8 mouse cellular contexts compared by ENCODE assay signal in genomic region chr17:35438885-35439284, GRCm38 (mm10). TPM values are rescaled to one million over a fixed set of nuclear protein-coding genes. Genes with fewer than 3 reads are reported as not detected.
DNase-seq lines count a peak whose midpoint lies in the region; TF ChIP-seq lines count a peak whose summit lies in the region.
"Not testable (repeated sequence)": the region's sequence is repeated elsewhere in the genome, so short reads cannot be mapped to it uniquely, and the experiment has no call there.

TSS of gene H2-Q7 (plus strand) at chr17:35439155.

- TF ChIP-seq POLR2A in embryonic fibroblast, embryonic 13.5 days (IDR thresholded peaks at IDR 0.05; ENCODE audit: low read depth, low read length): not testable (repeated sequence)

- not testable (repeated sequence) for H3K4me1 ChIP-seq in embryonic fibroblast, embryonic 13.5 days (ENCODE audit: control insufficient read depth, insufficient read depth, low read length); heart, embryonic 10.5 days
- peaks cover 12% of the 10 kb centered on the region for H3K4me1 ChIP-seq in limb, embryonic 10.5 days
- H3K4me1 ChIP-seq in midbrain, embryonic 10.5 days: peaks cover 14% of the 10 kb centered on the region

- H3K27me3 ChIP-seq in heart, embryonic 10.5 days (ENCODE audit: insufficient read depth, poor library complexity, severe bottlenecking): peaks cover 54% of the 10 kb centered on the region
- peaks cover 22% of the 10 kb centered on the region for H3K27me3 ChIP-seq in limb, embryonic 10.5 days (ENCODE audit: low read depth, poor library complexity, severe bottlenecking)
- H3K27me3 ChIP-seq in midbrain, embryonic 10.5 days (ENCODE audit: low read depth, poor library complexity, severe bottlenecking): peaks cover 35% of the 10 kb centered on the region

- H3K4me3 ChIP-seq in embryonic fibroblast, embryonic 13.5 days (ENCODE audit: insufficient read depth, low read length): 0 out of 2 replicates have a peak within 1 kb of the TSS, but pooled peaks have one; percentile 6
- H3K4me3 ChIP-seq in heart, embryonic 10.5 days: peak within 1 kb of the TSS; percentile 55
- H3K4me3 ChIP-seq in limb, embryonic 10.5 days: peak within 1 kb of the TSS; percentile 63
- H3K4me3 ChIP-seq in midbrain, embryonic 10.5 days: peak within 1 kb of the TSS; percentile 58

- WGBS in heart, embryonic 10.5 days: 3% methylated on average over 18 of the region's 18 CpGs
- 3% methylated on average over 18 of the region's 18 CpGs for WGBS in limb, embryonic 10.5 days
- 3% methylated on average over 18 of the region's 18 CpGs for WGBS in midbrain, embryonic 10.5 days

- peak; percentile 79 to 84 for DNase-seq in adrenal gland, postnatal 36 days
- peak; percentile 79 for DNase-seq in heart, embryonic 10.5 days (ENCODE audit: low spot score)
- DNase-seq in kidney, adult 8-10 months: peak; percentile 78 to 87
- DNase-seq in limb, embryonic 10.5 days (ENCODE audit: low spot score): peak; percentile 77
- peak; percentile 71 for DNase-seq in midbrain, embryonic 10.5 days (ENCODE audit: low spot score)
- peak; percentile 63 for DNase-seq in right cerebral cortex, postnatal 14 days
- peak; percentile 72 for DNase-seq in urinary bladder, postnatal 25 days (ENCODE audit: low spot score)

- not testable (repeated sequence) for H3K27ac ChIP-seq in embryonic fibroblast, embryonic 13.5 days (ENCODE audit: insufficient read depth, low read length); heart, embryonic 10.5 days
- H3K27ac ChIP-seq in limb, embryonic 10.5 days: peak within 1 kb of the TSS; percentile 82
- peak within 1 kb of the TSS; percentile 76 for H3K27ac ChIP-seq in midbrain, embryonic 10.5 days (replicated peaks)

- not testable (repeated sequence) for H3K9me3 ChIP-seq in heart, embryonic 10.5 days; limb, embryonic 10.5 days (replicated peaks); midbrain, embryonic 10.5 days (replicated peaks)

- not testable (repeated sequence) for H3K36me3 ChIP-seq in heart, embryonic 10.5 days; limb, embryonic 10.5 days; midbrain, embryonic 10.5 days

- TF ChIP-seq CTCF in embryonic fibroblast, embryonic 13.5 days (IDR thresholded peaks at IDR 0.05; ENCODE audit: borderline replicate concordance, insufficient read depth, low read length): not testable (repeated sequence)

RNA-seq across cellular contexts. Expression of gene H2-Q7, which starts in this region (rescaled TPM):
- 1 to 10 TPM; 3.8 to 7.4 TPM for total RNA-seq in adrenal gland, postnatal 36 days (2021)
- polyA plus RNA-seq in embryonic fibroblast, embryonic 13.5 days (2011; ENCODE audit: insufficient read length, low read depth, missing spikeins): 0.57 and 1.8 TPM in 2 replicates
- 2.2 and 12.2 TPM in 2 replicates for polyA plus RNA-seq in heart, embryonic 10.5 days (2016; fragmentation: Nextera tagmentation; extraction: Ambion mirVana)
- 24.7 and 28.4 TPM in 2 replicates for polyA plus RNA-seq in limb, embryonic 10.5 days (2016; fragmentation: Nextera tagmentation; extraction: Ambion mirVana)
- 16.0 and 17.5 TPM in 2 replicates for polyA plus RNA-seq in midbrain, embryonic 10.5 days (2016; fragmentation: Nextera tagmentation; extraction: Ambion mirVana)

Comparison
In these comparisons a context has a peak if more than half of its experiments do, and no peak if none do; other contexts are left out.
1. H3K4me3 ChIP-seq: peak in every context shown above with its lines; median percentile 63 in limb, embryonic 10.5 days; 58 in midbrain, embryonic 10.5 days; 55 in heart, embryonic 10.5 days; 6 in embryonic fibroblast, embryonic 13.5 days.